Mouse (Mus musculus) liver, embryonic 15.5 days (tissue): Measurements from ENCODE around the gene 2300002M23Rik. TPM values are rescaled to one million over a fixed set of nuclear protein-coding genes. Genes with fewer than 3 reads are reported as not detected.
A peak's percentile ranks its signal among the peaks of the same experiment; 100 is the strongest.

Experiments used
- ATAC-seq: fragments of 200-750 bp; cut with Nextera tagmentation; 2 replicates; pipeline ENCODE4 v1.8.0; 2017; ENCODE audit warnings: moderate number of reproducible peaks, mild to moderate bottlenecking, moderate library complexity; ENCODE audit not compliant: insufficient read depth
- H3K27ac ChIP-seq: fragments of 300-500 bp; sonication (generic); replicated peaks from 2 replicates; pipeline ENCODE4 v1.5.1; 2015; ENCODE audit warnings: mild to moderate bottlenecking, inconsistent platforms
- H3K27me3 ChIP-seq: fragments of 300-500 bp; sonication (generic); 2 replicates; pipeline ENCODE4 v1.6.1; 2015; ENCODE audit warnings: mild to moderate bottlenecking, inconsistent platforms
- H3K36me3 ChIP-seq: fragments of 300-500 bp; sonication (generic); replicated peaks from 2 replicates; pipeline ENCODE4 v1.6.1; 2015; ENCODE audit warnings: moderate library complexity, mild to moderate bottlenecking, inconsistent platforms
- H3K4me1 ChIP-seq: fragments of 300-500 bp; sonication (generic); replicated peaks from 2 replicates; pipeline ENCODE4 v1.6.1; 2015; ENCODE audit warnings: inconsistent platforms
- H3K4me2 ChIP-seq: fragments of 300-500 bp; sonication (generic); 2 replicates; pipeline ENCODE4 v1.6.1; 2015; ENCODE audit warnings: moderate library complexity, mild to moderate bottlenecking, inconsistent platforms
- H3K4me3 ChIP-seq: fragments of 300-500 bp; sonication (generic); replicated peaks from 2 replicates; pipeline ENCODE4 v1.5.1; 2015; ENCODE audit warnings: mild to moderate bottlenecking, inconsistent platforms
- H3K9ac ChIP-seq: fragments of 300-500 bp; sonication (generic); 2 replicates; pipeline ENCODE4 v1.6.1; 2015; ENCODE audit warnings: moderate library complexity, mild to moderate bottlenecking, inconsistent platforms
- H3K9me3 ChIP-seq: fragments of 300-500 bp; sonication (generic); replicated peaks from 2 replicates; pipeline ENCODE4 v1.6.1; 2016; ENCODE audit warnings: inconsistent platforms
- WGBS: fragments of 180-500 bp; shearing (Covaris S2); methylation state at CpG from one replicate; pipeline ENCODE4 v1.1.7; 2015; ENCODE audit warnings: mixed read lengths; ENCODE audit not compliant: insufficient replicate concordance; 5-methylcytosine and 5-hydroxymethylcytosine counted together
- polyA plus RNA-seq: library from polyadenylated mRNA; unstranded; fragments of >200 nt; fragmentation: Nextera tagmentation; extraction: Ambion mirVana; gene quantifications from 2 replicates; pipeline ENCODE4 v1.2.1, GENCODE M21; 2015

2300002M23Rik gene
- polyA plus RNA-seq: not detected in 2 replicates

DNA sequence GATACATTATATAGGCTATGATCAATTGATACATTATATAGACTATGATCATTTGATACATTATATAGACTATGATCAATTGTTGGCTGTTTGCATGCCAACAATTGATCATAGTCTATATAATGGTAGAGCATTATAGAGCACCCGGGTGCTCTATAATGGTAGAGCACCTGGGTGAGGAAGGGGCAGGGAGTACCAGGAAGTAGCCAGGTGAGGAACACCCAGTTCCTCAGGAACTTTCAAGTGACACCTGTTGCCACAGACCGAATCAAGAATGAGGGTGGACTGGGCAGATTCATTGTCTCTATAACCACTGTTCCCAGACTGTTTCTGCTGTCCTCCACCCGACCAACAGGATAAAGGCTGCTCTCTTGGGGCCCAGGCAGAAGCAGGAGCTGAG is at the start of gene 2300002M23Rik:
2300002M23Rik (plus strand) TSS at position 301 of the 400 bp plus-strand sequence.
- Histone ChIP-seq H3K27me3 (peaks cover 38% of the 10 kb centered on the region), H3K9ac (no peak within 1 kb of the TSS), H3K4me1 (no peaks in the 10 kb centered on the region; the same call in 1 of the 2 replicates), H3K27ac (no peak within 1 kb of the TSS), H3K36me3 (no peaks in the 10 kb centered on the region), H3K4me2 (no peak within 1 kb of the TSS), H3K4me3 (no peak within 1 kb of the TSS), H3K9me3 (no peaks in the 10 kb centered on the region)
- WGBS: 34% methylated on average over 3 of the region's 3 CpGs
- ATAC-seq: no peak

DNA sequence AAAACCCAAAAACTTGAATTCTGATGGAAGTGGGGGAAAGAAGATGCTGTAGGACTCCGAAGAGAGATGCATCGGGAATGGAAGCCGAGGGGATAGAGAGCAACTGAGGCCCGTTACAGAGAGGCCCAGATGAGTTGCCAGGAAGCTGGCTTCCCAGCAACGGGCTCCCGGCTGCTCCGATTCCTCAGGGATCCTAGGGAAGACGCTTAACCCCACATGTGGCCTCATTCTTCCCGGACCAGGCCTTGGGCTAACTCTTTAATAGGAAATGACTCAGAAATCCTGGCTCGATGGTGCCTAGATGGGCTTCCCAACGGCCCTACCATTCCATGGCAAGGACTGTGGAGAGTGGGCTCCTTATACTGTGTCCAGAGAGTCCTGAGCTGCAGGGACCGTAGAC is 49.7 kb upstream of the 2300002M23Rik start:
- H3K9ac ChIP-seq: peak overlapping the region; percentile 61
- no peak for ATAC-seq
- H3K4me2 ChIP-seq: peak overlapping the region; percentile 87
- no peaks in the 10 kb centered on the region for H3K9me3 ChIP-seq
- 14% methylated on average over 12 of the region's 12 CpGs for WGBS
- H3K36me3 ChIP-seq: peaks cover 38% of the 10 kb centered on the region
- H3K27ac ChIP-seq: peak overlapping the region; percentile 78
- peaks cover 43% of the 10 kb centered on the region for H3K4me1 ChIP-seq
- H3K4me3 ChIP-seq: peak overlapping the region; percentile 72
- H3K27me3 ChIP-seq: no peaks in the 10 kb centered on the region

DNA sequence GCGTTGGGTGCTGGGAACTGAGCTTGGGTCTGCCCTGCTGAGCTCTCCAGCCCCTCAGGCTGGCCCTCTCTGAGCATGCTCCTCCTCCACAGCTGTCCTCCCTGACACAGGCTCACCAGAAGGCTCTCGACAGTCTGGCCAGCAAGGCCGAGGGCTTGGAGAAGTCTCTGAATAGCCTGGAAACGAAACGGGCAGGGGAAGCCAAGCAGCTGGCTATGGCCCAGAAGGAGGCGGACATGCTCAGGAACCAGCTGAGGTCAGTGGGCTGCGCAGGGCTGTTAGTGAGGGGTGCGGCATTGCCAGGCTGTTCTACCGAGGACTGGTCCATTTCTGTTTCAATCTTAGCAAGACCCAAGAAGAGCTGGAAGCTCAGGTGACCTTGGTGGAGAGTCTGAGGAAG is 42.9 kb upstream of the 2300002M23Rik start:
- H3K4me3 ChIP-seq: no peak overlapping the region
- H3K36me3 ChIP-seq: peaks cover 55% of the 10 kb centered on the region
- H3K4me1 ChIP-seq: no peaks in the 10 kb centered on the region
- no peak; the same call in 1 of the 2 replicates for ATAC-seq
- no peak overlapping the region for H3K9ac ChIP-seq
- no peak overlapping the region for H3K27ac ChIP-seq
- no peak overlapping the region for H3K4me2 ChIP-seq
- no peaks in the 10 kb centered on the region for H3K27me3 ChIP-seq
- no peaks in the 10 kb centered on the region for H3K9me3 ChIP-seq
- WGBS: 79% methylated on average over 9 of the region's 9 CpGs

DNA sequence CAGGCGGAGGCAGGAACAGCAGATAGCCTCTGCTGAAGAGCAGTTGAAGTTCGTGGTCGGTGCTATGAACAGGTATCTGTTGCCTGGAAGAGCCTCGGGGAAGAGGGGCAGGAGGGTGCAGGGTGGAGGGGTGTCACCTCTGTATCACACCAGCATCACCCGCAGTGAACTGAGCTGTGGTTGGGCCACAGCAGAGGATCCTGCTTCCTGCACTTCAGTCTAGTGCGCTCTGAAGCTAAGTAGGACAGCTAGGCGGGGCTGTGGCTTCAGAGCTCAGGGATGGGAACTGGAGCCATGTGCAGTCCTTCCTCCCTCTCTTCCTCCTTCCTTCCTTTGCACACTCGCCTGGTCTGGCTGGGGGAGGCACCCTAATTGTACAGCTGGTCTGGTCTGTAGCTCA is 40.6 kb upstream of the 2300002M23Rik start:
- no peak for ATAC-seq
- no peak overlapping the region for H3K27ac ChIP-seq
- WGBS: 38% methylated on average over 8 of the region's 8 CpGs

DNA sequence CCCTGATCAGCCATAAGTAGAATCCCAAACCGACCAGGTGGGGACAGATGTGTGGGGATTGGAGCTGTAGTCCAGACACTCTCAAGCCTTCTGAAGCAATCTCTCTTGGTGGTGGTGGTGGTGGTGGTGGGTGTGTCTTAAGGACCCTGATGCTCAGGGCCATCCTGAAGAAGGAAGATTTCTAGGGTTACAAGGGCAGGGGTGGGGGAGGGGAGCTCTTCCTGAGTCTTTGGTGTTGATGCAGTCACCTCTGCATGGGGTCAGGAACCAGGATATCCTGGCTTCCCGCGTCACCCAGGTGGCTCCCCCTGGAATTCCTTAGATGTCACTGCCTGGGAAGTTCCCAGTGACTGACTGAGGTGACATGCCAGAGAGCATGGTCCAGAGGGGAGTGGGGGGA is 34.9 kb upstream of the 2300002M23Rik start:
- Histone ChIP-seq H3K27me3 (peaks cover 7% of the 10 kb centered on the region; the same call in 1 of the 2 replicates), H3K4me1 (no peaks in the 10 kb centered on the region), H3K36me3 (peaks cover 29% of the 10 kb centered on the region), H3K27ac (no peak overlapping the region), H3K4me2 (no peak overlapping the region), H3K9me3 (no peaks in the 10 kb centered on the region), H3K9ac (no peak overlapping the region), H3K4me3 (no peak overlapping the region)
- ATAC-seq: no peak
- 9% methylated on average over 3 of the region's 3 CpGs for WGBS

More for the DNA sequence above, 40.6 kb upstream of the 2300002M23Rik start:
- peaks cover 59% of the 10 kb centered on the region for H3K36me3 ChIP-seq
- H3K4me3 ChIP-seq: no peak overlapping the region
- no peaks in the 10 kb centered on the region for H3K9me3 ChIP-seq
- no peak overlapping the region for H3K9ac ChIP-seq
- H3K27me3 ChIP-seq: no peaks in the 10 kb centered on the region
- H3K4me2 ChIP-seq: no peak overlapping the region
- no peaks in the 10 kb centered on the region for H3K4me1 ChIP-seq

DNA sequence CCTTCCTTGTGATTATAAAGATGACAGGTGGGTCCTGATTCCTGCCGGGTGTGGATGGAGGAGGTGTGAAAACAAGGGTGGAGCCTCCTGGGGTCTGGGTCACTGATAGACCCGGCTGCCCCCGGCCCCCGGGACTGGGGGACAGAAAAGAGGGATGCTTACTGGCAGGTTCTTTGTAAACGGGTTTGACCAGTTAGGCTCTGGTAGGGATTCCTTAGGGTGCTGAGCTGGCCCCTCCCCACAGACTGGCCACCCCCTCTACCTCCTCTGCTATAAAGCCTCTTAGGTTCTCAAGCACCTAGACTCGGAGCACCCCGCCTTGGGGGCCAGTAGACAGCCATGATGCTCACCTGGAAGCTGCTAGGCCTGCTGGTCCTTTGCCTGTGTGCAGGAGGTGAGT is 34.3 kb upstream of the 2300002M23Rik start, which contains the start of gene Psors1c2:
Psors1c2 (plus strand) TSS at position 301 of the 400 bp plus-strand sequence.
- WGBS: 21% methylated on average over 7 of the region's 7 CpGs
- no peaks in the 10 kb centered on the region for H3K9me3 ChIP-seq
- H3K4me3 ChIP-seq: no peak within 1 kb of the TSS
- no peak within 1 kb of the TSS for H3K4me2 ChIP-seq
- no peak within 1 kb of the TSS for H3K27ac ChIP-seq
- no peak for ATAC-seq
- no peaks in the 10 kb centered on the region for H3K4me1 ChIP-seq
- H3K9ac ChIP-seq: no peak within 1 kb of the TSS
- peaks cover 7% of the 10 kb centered on the region; the same call in 1 of the 2 replicates for H3K27me3 ChIP-seq
- H3K36me3 ChIP-seq: peaks cover 29% of the 10 kb centered on the region

DNA sequence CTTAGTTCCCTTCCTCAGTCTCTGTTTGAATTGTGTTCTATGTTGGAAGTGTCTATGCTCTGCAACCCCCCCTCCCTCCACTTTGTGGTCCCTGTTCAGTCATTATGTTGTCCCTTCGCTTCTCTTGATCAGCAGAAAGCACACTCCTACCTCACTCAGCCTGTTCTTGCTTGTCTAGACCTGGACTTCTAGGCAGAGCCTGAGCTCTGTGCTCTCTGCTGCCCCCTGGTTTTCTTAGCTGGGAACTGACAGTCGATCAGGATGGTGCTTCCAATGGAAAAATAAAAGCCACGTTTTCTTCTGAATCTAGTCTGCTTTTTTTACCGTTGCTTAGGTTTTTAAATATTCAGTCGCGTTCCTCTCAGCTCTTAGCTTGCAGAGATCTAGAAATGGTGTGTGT is 32.9 kb upstream of the 2300002M23Rik start:
- no peak overlapping the region for H3K4me3 ChIP-seq
- 8% methylated on average over 6 of the region's 6 CpGs for WGBS
- H3K27ac ChIP-seq: no peak overlapping the region
- ATAC-seq: no peak
- H3K9me3 ChIP-seq: no peaks in the 10 kb centered on the region
- no peaks in the 10 kb centered on the region for H3K4me1 ChIP-seq
- peaks cover 9% of the 10 kb centered on the region; the same call in 1 of the 2 replicates for H3K27me3 ChIP-seq
- no peak overlapping the region for H3K9ac ChIP-seq
- peaks cover 15% of the 10 kb centered on the region; the same call in 1 of the 2 replicates for H3K36me3 ChIP-seq
- no peak overlapping the region for H3K4me2 ChIP-seq

DNA sequence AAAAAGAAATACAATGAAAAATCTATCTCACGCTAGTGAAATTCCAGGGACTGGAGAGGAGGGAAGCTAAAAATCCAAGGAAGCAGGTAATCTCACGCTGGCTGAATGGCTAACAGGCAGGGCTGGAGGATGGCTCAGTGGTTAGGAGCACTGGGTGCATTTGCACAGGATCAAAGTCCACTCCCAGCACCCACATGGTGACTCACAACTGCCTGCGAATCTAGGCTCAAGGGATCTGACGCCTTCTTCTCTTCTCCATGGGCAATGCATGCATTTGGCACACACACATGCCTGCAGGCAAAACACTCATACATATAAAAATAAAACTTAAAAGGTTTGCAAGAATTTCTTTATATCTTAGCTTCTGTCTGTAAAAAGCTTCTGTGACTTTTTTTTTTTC is 29.8 kb upstream of the 2300002M23Rik start:
- Histone ChIP-seq H3K9ac (no peak overlapping the region), H3K36me3 (no peaks in the 10 kb centered on the region), H3K4me3 (no peak overlapping the region), H3K27ac (no peak overlapping the region), H3K9me3 (no peaks in the 10 kb centered on the region), H3K4me2 (no peak overlapping the region), H3K27me3 (peaks cover 9% of the 10 kb centered on the region; the same call in 1 of the 2 replicates), H3K4me1 (no peaks in the 10 kb centered on the region)
- 62% methylated on average over 4 of the region's 4 CpGs for WGBS
- no peak for ATAC-seq

DNA sequence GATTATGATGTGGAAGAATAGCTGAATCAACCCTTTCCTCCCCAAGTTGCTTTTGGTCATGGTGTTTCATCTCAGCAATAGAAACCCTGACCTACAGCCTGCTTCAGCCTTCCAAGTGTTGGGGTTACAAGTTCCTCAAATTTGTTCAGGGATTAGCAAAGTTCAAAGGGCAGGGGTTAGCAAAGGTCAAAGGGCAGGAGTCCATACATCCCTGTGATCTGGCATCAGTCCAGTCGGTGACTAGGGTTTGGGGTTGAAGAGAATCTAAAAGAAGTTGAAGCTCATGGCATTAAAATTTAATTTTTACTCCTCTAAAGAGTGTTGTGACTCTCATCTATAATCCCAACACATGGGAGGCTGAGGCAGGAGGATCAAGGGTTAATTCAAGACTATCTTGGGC is 28.8 kb upstream of the 2300002M23Rik start:
- peaks cover 4% of the 10 kb centered on the region; the same call in 1 of the 2 replicates for H3K27me3 ChIP-seq
- no peaks in the 10 kb centered on the region for H3K36me3 ChIP-seq
- H3K9ac ChIP-seq: no peak overlapping the region
- H3K4me2 ChIP-seq: no peak overlapping the region
- WGBS: 60% methylated on average over 1 of the region's 1 CpGs
- no peaks in the 10 kb centered on the region for H3K4me1 ChIP-seq
- no peaks in the 10 kb centered on the region for H3K9me3 ChIP-seq
- H3K4me3 ChIP-seq: no peak overlapping the region
- no peak for ATAC-seq
- no peak overlapping the region for H3K27ac ChIP-seq

DNA sequence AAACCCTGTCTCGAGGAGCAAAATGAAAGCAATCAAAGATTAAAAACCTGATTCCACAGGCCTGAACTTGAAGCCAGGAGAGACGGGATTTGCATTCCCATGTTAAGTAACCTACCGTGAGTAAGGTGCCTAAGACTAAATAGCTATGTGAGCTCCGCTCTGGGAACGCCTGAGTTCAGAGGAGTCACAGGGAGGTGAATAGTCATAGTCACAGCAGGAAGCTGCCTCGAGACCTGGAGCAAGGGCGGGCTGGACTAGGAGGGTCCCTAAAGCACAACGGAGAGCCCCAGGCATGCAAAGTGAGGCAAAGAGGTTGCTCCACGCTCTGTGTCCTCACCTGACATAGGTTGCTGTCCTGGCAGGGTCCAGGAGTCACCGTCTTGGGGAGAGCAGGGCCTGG is 27.7 kb upstream of the 2300002M23Rik start:
- no peak for ATAC-seq
- 45% methylated on average over 10 of the region's 10 CpGs for WGBS
- no peaks in the 10 kb centered on the region for H3K9me3 ChIP-seq
- no peaks in the 10 kb centered on the region for H3K4me1 ChIP-seq
- H3K4me3 ChIP-seq: no peak overlapping the region
- no peaks in the 10 kb centered on the region for H3K36me3 ChIP-seq
- H3K9ac ChIP-seq: no peak overlapping the region
- no peak overlapping the region for H3K27ac ChIP-seq
- 0 out of 2 replicates have a peak, but pooled peaks cover 3% of the 10 kb centered on the region for H3K27me3 ChIP-seq
- H3K4me2 ChIP-seq: no peak overlapping the region

DNA sequence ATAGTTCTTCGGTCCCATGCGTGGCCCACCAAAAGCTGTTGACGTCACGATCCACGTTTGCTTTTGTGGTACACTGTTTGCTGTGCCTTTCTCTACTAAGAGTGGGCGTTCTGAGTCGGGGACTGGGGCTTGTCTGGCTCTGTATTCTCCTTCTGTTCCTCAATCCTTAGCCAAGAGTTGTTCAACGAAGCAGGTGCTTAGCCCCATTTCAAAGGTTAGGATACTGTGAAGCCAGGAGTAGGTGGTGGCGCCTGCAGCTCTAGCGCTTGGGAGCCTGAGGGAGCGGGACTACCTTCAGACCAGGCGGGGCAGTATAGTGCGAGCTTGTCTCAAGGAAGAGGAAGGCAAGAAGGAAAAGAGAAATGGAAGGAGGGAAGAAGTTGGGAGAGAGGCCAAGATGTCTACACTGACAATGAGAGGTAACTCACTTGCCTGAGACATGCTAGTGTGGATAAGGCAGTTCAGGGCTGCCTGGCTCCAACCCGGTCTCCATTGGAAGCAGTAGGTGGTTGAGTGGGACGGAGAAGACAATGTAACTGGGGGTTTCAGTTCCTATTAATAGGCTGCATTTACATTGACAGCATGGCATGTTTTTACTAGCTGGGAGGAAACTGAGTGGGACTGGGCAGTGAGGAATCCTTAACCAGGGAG is 24.4 kb upstream of the 2300002M23Rik start:
- 65% methylated on average over 15 of the region's 15 CpGs for WGBS
- ATAC-seq: no peak
- no peak overlapping the region for H3K4me2 ChIP-seq

More for the DNA sequence above, 24.4 kb upstream of the 2300002M23Rik start:
- H3K9me3 ChIP-seq: no peaks in the 10 kb centered on the region
- no peaks in the 10 kb centered on the region for H3K4me1 ChIP-seq
- H3K27ac ChIP-seq: no peak overlapping the region
- no peak overlapping the region for H3K9ac ChIP-seq
- H3K27me3 ChIP-seq: 0 out of 2 replicates have a peak, but pooled peaks cover 7% of the 10 kb centered on the region
- H3K4me3 ChIP-seq: no peak overlapping the region
- H3K36me3 ChIP-seq: no peaks in the 10 kb centered on the region
